Mouse (Mus musculus) embryo, embryonic 9.5 days (tissue): Measurements from ENCODE around the gene Rassf1.

Experiments
- DNase-seq: peaks from one replicate; pipeline ENCODE4 v3.0.0-alpha.2; 2017; ENCODE audit errors: extremely low spot score

The Rassf1 gene

GRCm38 (mm10) chr9:107601275-107601674 lies 49.9 kb downstream of the Rassf1 start:
- no peak for DNase-seq

GRCm38 (mm10) chr9:107602068-107602648 lies 50.8 kb downstream of the Rassf1 start:
- DNase-seq = peak; percentile 94

GRCm38 (mm10) chr9:107603251-107603650 lies 51.9 kb downstream of the Rassf1 start:
- DNase-seq = no peak

- no peak for DNase-seq
Observed at GRCm38 (mm10) chr9:107605041-107605661, 53.8 kb downstream of the Rassf1 start.

GRCm38 (mm10) chr9:107606591-107606990 lies 55.2 kb downstream of the Rassf1 start:
- no peak for DNase-seq

- no peak for DNase-seq
Observed at GRCm38 (mm10) chr9:107607036-107607435, 55.7 kb downstream of the Rassf1 start.

GRCm38 (mm10) chr9:107607653-107608245 lies 56.4 kb downstream of the Rassf1 start:
- DNase-seq = no peak

- DNase-seq = peak; percentile 53
Observed at GRCm38 (mm10) chr9:107608741-107609432, 57.5 kb downstream of the Rassf1 start, which contains the start of gene Sema3b. Gene Sema3b, minus strand, starts transcription at chr9:107609229.

GRCm38 (mm10) chr9:107609433-107609830 lies 58.1 kb downstream of the Rassf1 start:
- no peak for DNase-seq

GRCm38 (mm10) chr9:107611456-107612190 lies 60.3 kb downstream of the Rassf1 start:
- no peak for DNase-seq
